Mouse (Mus musculus) hindbrain, embryonic 14.5 days (tissue): ENCODE measurements around the gene Akap17b. TPM values are rescaled to one million over a fixed set of nuclear protein-coding genes. Genes with fewer than 3 reads are reported as not detected.

Experiments
- polyA plus RNA-seq: library from polyadenylated mRNA; unstranded; fragments of >200 nt; fragmentation: Nextera tagmentation; extraction: Ambion mirVana; gene quantifications from 2 replicates; pipeline ENCODE4 v1.2.1, GENCODE M21; 2014

The Akap17b gene
- polyA plus RNA-seq, 1 experiment from 2014 or later = 6.6 TPM

Other genes starting within 250 kb of the Akap17b start
- gene Gm6268, start 244.1 kb downstream of the Akap17b start, polyA plus RNA-seq = not detected in 2 replicates
- 0.12 TPM in 1 of 2 replicates, not detected in the other for gene Gm14569, start 153.6 kb downstream of the Akap17b start, polyA plus RNA-seq
- 615 and 669 TPM in 2 replicates for gene Pgrmc1, start 47.2 kb downstream of the Akap17b start, polyA plus RNA-seq
- 0.42 and 0.96 TPM in 2 replicates for gene Slc25a43, start 98.3 kb upstream of the Akap17b start, polyA plus RNA-seq
- 568 TPM in 2 replicates for gene Slc25a5, start 150.3 kb upstream of the Akap17b start, polyA plus RNA-seq
- 132 and 134 TPM in 2 replicates for gene Ube2a, start 228.5 kb upstream of the Akap17b start, polyA plus RNA-seq
- 24.6 and 25.3 TPM in 2 replicates for gene C330007P06Rik, start 228.7 kb upstream of the Akap17b start, polyA plus RNA-seq